Comparison of ENCODE assay signal across 11 mouse cellular contexts in the genomic region with DNA sequence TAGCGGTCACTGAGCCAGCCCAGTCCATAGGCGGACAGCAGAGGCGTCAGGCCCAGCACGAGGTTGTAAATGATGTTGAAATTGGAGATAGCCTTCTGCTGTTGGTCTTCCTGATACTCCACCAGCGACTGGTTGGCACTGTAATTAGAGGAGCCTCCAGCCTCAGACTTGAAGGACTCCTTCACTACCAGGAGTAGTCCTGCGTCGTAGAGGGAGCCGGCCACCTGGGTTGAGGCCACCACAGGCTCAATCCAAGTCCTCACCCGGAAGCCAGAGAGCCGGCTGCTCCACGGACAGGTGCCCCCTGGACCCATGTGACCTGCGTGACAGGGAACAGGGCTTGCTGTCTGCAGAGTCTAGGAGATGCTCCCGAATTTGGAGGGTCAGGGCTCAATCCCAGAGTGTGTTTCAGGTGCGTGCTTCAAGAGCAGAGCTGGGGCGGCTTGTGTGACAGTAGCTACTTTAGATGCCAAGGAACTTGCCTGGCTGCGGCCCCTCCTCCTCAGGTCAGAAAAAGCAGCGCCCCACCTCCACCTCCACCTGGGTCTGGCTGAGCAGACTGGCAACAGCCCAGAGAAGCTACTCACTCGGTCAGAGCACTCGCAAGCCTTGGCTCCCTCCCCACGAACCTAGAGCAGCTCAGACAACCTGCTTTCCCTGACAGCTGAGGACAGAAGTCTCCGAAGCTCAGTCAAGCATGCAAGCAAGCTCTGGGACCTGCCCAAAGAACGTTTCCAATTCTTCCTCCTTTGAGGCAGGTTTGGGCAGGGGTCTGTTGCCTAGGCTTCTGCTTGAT. TPM values are rescaled to one million over a fixed set of nuclear protein-coding genes. Genes with fewer than 3 reads are reported as not detected.
DNase-seq lines count a peak whose midpoint lies in the region; ATAC-seq lines count a peak whose summit lies in the region.
"Had no signal": no experiment of that assay in that cellular context is flagged by ENCODE, and none has a peak within 500 bp of the region (broad histone marks: within the 10 kb centered on the region; RNA-seq: fewer than 3 reads in every experiment).

Gene Slc46a2, minus strand, starts transcription at position 449 of the 796 bp plus-strand sequence.

- no peak within 1 kb of the TSS; the same call in 1 of the 2 replicates for H3K4me2 ChIP-seq in heart, embryonic 16.5 days (ENCODE audit: low read depth, low read length)

- H3K9ac ChIP-seq in heart, embryonic 16.5 days (ENCODE audit: low read length) = 0 out of 2 replicates have a peak within 1 kb of the TSS, but pooled peaks have one; percentile 20

- no peaks in the 10 kb centered on the region; the same call in 1 of the 2 replicates for H3K4me1 ChIP-seq in heart, embryonic 16.5 days (ENCODE audit: control insufficient read depth, insufficient read depth, low read length)

- H3K27ac ChIP-seq in heart, embryonic 16.5 days (ENCODE audit: low read length) = no peak within 1 kb of the TSS

- 22% methylated on average over 22 of the region's 22 CpGs for WGBS in heart, embryonic 16.5 days

- intact Hi-C loops in heart, postnatal 36 days (cut with DNase I) = no loop called here

- no peaks in the 10 kb centered on the region for H3K9me3 ChIP-seq in heart, embryonic 16.5 days (replicated peaks; ENCODE audit: control insufficient read depth, low read length)

- H3K36me3 ChIP-seq in heart, embryonic 16.5 days (ENCODE audit: control insufficient read depth, insufficient read depth) = no peaks in the 10 kb centered on the region

- peaks cover 6% of the 10 kb centered on the region; the same call in 1 of the 2 replicates for H3K27me3 ChIP-seq in heart, embryonic 16.5 days (ENCODE audit: control insufficient read depth, insufficient read depth, low read length)

- DNase-seq in heart, postnatal 36 days = no peak
- DNase-seq in brain, adult 2 months (ENCODE audit: low read depth, low spot score) = peak; percentile 46
- DNase-seq in gonadal fat pad, adult 2 months (ENCODE audit: low read depth) = no peak
- peak; percentile 61 for DNase-seq in kidney, postnatal 10 days
- DNase-seq in frontal cortex, postnatal 10 days (ENCODE audit: low spot score in 2 of 2) = no peak
- no peak for DNase-seq in gastrocnemius, adult 18-20 months (ENCODE audit: low spot score)
- DNase-seq: adrenal gland, postnatal 36 days had no signal

- peak; percentile 59 for ATAC-seq in heart, embryonic 16.5 days (replicated peaks; ENCODE audit: extremely low read depth, insufficient read depth, low FRiP score)
- no peak for ATAC-seq in erythroblast, adult 5-6 weeks (replicated peaks; ENCODE audit: low FRiP score, poor library complexity, severe bottlenecking)

- H3K4me3 ChIP-seq in heart, embryonic 16.5 days (ENCODE audit: low read length) = peak within 1 kb of the TSS; percentile 11; the same call in 1 of the 2 replicates

RNA-seq across cellular contexts. Expression of gene Slc46a2, which starts in this region (rescaled TPM):
- polyA plus RNA-seq in heart, embryonic 16.5 days (2015; fragmentation: Nextera tagmentation; extraction: Ambion mirVana) = 7.5 and 13.7 TPM in 2 replicates
- under 1 TPM in 1 of 2 experiments, not detected in 1; 0.16 TPM for total RNA-seq in heart, postnatal 36 days (2021)
- polyA plus RNA-seq in gonadal fat pad, adult 2 months (2012; rRNA removed) = 10.6 and 15.8 TPM in 2 replicates
- total RNA-seq in erythroblast, adult 5-6 weeks (2015; ENCODE audit: low replicate concordance) = not detected in 2 replicates
- total RNA-seq in erythroblast, adult 5-6 weeks (2017; ENCODE audit: low replicate concordance) = not detected in 2 replicates
- total RNA-seq in gastrocnemius, adult 18-20 months (2021) = not detected
- total RNA-seq: adrenal gland, postnatal 36 days; CH12.LX; layer of hippocampus, adult 8-10 months had no signal

Comparison
In these comparisons a context has a peak if more than half of its experiments do, and no peak if none do; other contexts are left out.
1. DNase-seq: peak in brain, adult 2 months (single experiment) and kidney, postnatal 10 days (single experiment); none in heart, postnatal 36 days (0 of 2), gonadal fat pad, adult 2 months (single experiment), frontal cortex, postnatal 10 days (0 of 2) and gastrocnemius, adult 18-20 months (single experiment).